Mouse (Mus musculus): ENCODE measurements around the gene Stpg4. TPM values are rescaled to one million over a fixed set of nuclear protein-coding genes. Genes with fewer than 3 reads are reported as not detected.

Stpg4 gene
- polyA plus RNA-seq, 1 experiment from 2014 or later, result not detected

DNA sequence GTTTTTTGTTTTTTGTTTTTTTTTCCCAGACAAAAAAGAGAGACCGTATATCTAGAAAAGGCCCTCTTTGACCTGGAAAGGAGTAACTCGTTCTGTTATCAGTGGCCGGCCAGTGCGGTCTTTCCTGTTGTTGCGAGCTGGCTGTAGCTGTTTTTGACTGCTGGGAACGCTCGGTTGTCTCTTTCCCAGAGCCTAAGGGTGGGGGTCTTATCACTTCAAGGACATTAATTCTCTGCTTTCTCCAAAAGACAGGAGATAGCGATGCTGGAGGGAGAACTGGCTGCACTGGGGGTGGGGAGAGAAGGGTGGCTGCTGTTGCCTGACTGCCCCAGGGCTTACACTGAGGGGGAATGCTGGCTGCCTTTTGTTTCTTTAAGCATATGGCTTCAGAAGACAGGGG is 43.3 kb upstream of the Stpg4 start:
- no peaks in the 10 kb centered on the region for H3K9me3 ChIP-seq (ENCODE audit: low read depth, low read length)
- peaks cover 8% of the 10 kb centered on the region for H3K4me1 ChIP-seq (ENCODE audit: insufficient read depth)
- ATAC-seq (ENCODE audit: insufficient read depth), result no peak
- no peak overlapping the region for H3K27ac ChIP-seq (ENCODE audit: low read depth)
- no peaks in the 10 kb centered on the region; the same call in none of the 2 replicates for H3K27me3 ChIP-seq (ENCODE audit: insufficient read depth, low read length)
- 41% methylated on average over 8 of the region's 8 CpGs for WGBS
- H3K36me3 ChIP-seq (ENCODE audit: insufficient read depth), result no peaks in the 10 kb centered on the region
- DNase-seq, result no peak
- H3K4me3 ChIP-seq (ENCODE audit: low read depth, low read length), result no peak overlapping the region
- TF ChIP-seq CTCF (IDR thresholded peaks at IDR 0.05; ENCODE audit: low read depth), result no peak
- H3K4me2 ChIP-seq, result no peak overlapping the region
- H3K9ac ChIP-seq, result no peak overlapping the region

GRCm38 (mm10) chr17:87470282-87470681 is 42.7 kb upstream of the Stpg4 start:
- no peak for ATAC-seq (ENCODE audit: insufficient read depth)
- no peak overlapping the region for H3K27ac ChIP-seq (ENCODE audit: low read depth)
- no peaks in the 10 kb centered on the region for H3K9me3 ChIP-seq (ENCODE audit: low read depth, low read length)
- H3K36me3 ChIP-seq (ENCODE audit: insufficient read depth), result no peaks in the 10 kb centered on the region
- H3K4me3 ChIP-seq (ENCODE audit: low read depth, low read length), result no peak overlapping the region
- no peak overlapping the region for H3K9ac ChIP-seq
- H3K4me1 ChIP-seq (ENCODE audit: insufficient read depth), result peaks cover 4% of the 10 kb centered on the region
- WGBS, result 61% methylated on average over 8 of the region's 8 CpGs
- TF ChIP-seq CTCF (IDR thresholded peaks at IDR 0.05; ENCODE audit: low read depth), result no peak
- no peaks in the 10 kb centered on the region; the same call in none of the 2 replicates for H3K27me3 ChIP-seq (ENCODE audit: insufficient read depth, low read length)
- H3K4me2 ChIP-seq, result no peak overlapping the region
- no peak for DNase-seq

DNA sequence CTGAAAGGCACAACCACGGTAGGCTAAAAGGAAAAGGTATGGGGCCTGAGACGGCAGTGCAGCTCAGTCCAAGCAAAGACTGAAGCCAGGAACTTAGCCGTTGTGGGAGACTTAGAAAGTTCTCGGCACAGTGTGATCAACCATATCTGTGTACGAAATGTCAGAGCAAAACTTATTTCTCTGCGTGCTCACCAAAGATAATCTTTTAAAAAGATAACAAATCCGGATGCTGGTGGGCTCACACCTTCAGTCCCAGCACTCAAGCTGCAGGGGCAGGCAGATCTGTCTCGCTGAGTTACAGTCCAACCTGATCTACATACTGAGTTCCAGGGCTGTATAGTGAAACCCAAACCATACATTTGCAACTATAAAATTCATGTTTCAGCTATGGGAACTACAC is 41.9 kb upstream of the Stpg4 start:
- no peak overlapping the region for H3K9ac ChIP-seq
- no peaks in the 10 kb centered on the region for H3K27me3 ChIP-seq (ENCODE audit: insufficient read depth, low read length)
- no peak overlapping the region for H3K27ac ChIP-seq (ENCODE audit: low read depth)
- H3K9me3 ChIP-seq (ENCODE audit: low read depth, low read length), result no peaks in the 10 kb centered on the region
- no peak overlapping the region for H3K4me3 ChIP-seq (ENCODE audit: low read depth, low read length)
- WGBS, result 57% methylated on average over 8 of the region's 8 CpGs
- TF ChIP-seq CTCF (IDR thresholded peaks at IDR 0.05; ENCODE audit: low read depth), result no peak
- ATAC-seq (ENCODE audit: insufficient read depth), result no peak
- no peak for DNase-seq
- no peaks in the 10 kb centered on the region for H3K36me3 ChIP-seq (ENCODE audit: insufficient read depth)
- H3K4me1 ChIP-seq (ENCODE audit: insufficient read depth), result no peaks in the 10 kb centered on the region; the same call in 1 of the 2 replicates
- H3K4me2 ChIP-seq, result no peak overlapping the region

DNA sequence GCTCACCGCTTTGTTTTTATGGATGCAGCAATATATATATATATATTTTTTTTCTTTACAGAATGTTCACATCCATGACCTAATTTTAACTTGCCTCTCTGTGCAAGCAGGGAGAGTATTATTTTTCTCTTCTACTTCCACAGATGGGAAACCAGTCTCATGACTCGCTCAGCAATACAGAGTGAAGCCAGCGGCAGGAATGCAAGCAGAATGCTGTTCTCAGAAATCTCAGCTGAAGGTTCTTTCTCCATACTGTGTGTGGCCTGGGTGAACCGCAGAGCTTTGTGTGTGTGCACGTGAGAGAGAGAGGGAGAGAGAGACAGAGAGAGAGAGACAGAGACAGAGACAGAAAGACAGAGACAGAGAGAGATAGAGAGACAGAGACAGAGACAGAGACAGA is 41.1 kb upstream of the Stpg4 start:
- Histone ChIP-seq H3K4me1 (ENCODE audit: insufficient read depth) (no peaks in the 10 kb centered on the region; the same call in 1 of the 2 replicates), H3K36me3 (ENCODE audit: insufficient read depth) (no peaks in the 10 kb centered on the region), H3K27ac (ENCODE audit: low read depth) (no peak overlapping the region), H3K4me3 (ENCODE audit: low read depth, low read length) (no peak overlapping the region), H3K9ac (no peak overlapping the region), H3K27me3 (ENCODE audit: insufficient read depth, low read length) (no peaks in the 10 kb centered on the region), H3K4me2 (no peak overlapping the region), H3K9me3 (ENCODE audit: low read depth, low read length) (no peaks in the 10 kb centered on the region)
- DNase-seq (peak; percentile 6), ATAC-seq (ENCODE audit: insufficient read depth) (no peak)
- 79% methylated on average over 5 of the region's 5 CpGs for WGBS
- no peak for TF ChIP-seq CTCF (IDR thresholded peaks at IDR 0.05; ENCODE audit: low read depth)

- H3K27me3 ChIP-seq (ENCODE audit: insufficient read depth, low read length), result no peaks in the 10 kb centered on the region
- TF ChIP-seq CTCF (IDR thresholded peaks at IDR 0.05; ENCODE audit: low read depth), result peak; percentile 45
- H3K4me2 ChIP-seq, result no peak overlapping the region
- peak; percentile 23 for DNase-seq
- ATAC-seq (ENCODE audit: insufficient read depth), result no peak
- no peak overlapping the region for H3K9ac ChIP-seq
- H3K27ac ChIP-seq (ENCODE audit: low read depth), result no peak overlapping the region
- no peaks in the 10 kb centered on the region for H3K9me3 ChIP-seq (ENCODE audit: low read depth, low read length)
- no peak overlapping the region for H3K4me3 ChIP-seq (ENCODE audit: low read depth, low read length)
- WGBS, result 60% methylated on average over 3 of the region's 3 CpGs
- H3K36me3 ChIP-seq (ENCODE audit: insufficient read depth), result no peaks in the 10 kb centered on the region
- H3K4me1 ChIP-seq (ENCODE audit: insufficient read depth), result peaks cover 27% of the 10 kb centered on the region
These were observed 34.0 kb upstream of the Stpg4 start for GRCm38 (mm10) chr17:87461499-87461896.

DNA sequence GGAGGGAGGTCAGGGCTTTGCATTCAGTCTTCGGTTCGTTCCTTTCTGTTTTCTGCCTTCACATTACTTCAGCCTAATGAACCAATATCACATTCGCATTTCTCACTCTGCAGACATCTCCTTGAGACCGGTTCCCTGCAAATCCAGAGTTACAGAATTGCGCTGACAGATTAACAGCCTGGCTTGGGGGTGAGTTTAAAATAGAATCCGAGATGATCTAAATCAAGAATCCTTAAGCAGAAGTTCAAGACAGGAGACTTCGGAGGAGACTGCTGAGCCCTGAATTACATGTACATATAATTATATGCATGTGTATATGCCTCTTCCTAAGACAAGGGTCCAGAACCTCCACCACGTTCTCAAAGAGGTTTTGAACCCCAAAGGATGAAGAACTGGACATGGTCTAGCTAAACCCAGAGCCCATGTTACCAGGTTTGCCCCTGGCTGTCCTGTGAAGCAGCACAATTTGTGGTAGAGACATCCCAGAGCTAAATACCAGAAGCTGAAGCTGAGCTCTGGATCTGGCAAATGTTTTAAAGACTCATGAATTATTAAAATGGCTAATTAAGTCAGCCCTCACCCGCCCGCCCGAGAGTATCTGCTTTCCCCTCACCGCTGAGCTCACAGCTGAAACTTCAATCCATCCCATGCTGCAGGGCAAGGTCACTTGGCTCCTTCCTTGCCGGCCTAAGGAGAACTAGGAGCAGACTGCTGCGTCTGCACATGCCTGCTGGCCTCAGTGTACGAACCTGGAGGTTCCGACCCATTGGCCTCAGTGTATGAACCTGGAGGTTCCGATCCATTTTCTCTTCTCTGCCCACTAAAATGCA is 33.3 kb upstream of the Stpg4 start:
- Histone ChIP-seq H3K27ac (ENCODE audit: low read depth) (peak overlapping the region; percentile 59; the same call in 1 of the 2 replicates), H3K27me3 (ENCODE audit: insufficient read depth, low read length) (no peaks in the 10 kb centered on the region), H3K36me3 (ENCODE audit: insufficient read depth) (no peaks in the 10 kb centered on the region), H3K9ac (peak overlapping the region; percentile 29; the same call in 1 of the 2 replicates), H3K4me1 (ENCODE audit: insufficient read depth) (peaks cover 27% of the 10 kb centered on the region), H3K9me3 (ENCODE audit: low read depth, low read length) (no peaks in the 10 kb centered on the region), H3K4me3 (ENCODE audit: low read depth, low read length) (0 out of 2 replicates have a peak overlapping the region, but pooled peaks have one; percentile 9), H3K4me2 (peak overlapping the region; percentile 56)
- no peak for ATAC-seq (ENCODE audit: insufficient read depth)
- peak; percentile 7 for DNase-seq
- whole genome bisulfite sequencing, result 37% methylated on average over 17 of the region's 17 CpGs
- no peak for TF ChIP-seq CTCF (IDR thresholded peaks at IDR 0.05; ENCODE audit: low read depth)
